Mouse (Mus musculus): ENCODE results near the gene Ppfia1. TPM values are rescaled to one million over a fixed set of nuclear protein-coding genes. Genes with fewer than 3 reads are reported as not detected.

The Ppfia1 gene
- total and polyA plus RNA-seq, 3 experiments, result 29.3 to 46.6 (median 41.3) TPM

DNA sequence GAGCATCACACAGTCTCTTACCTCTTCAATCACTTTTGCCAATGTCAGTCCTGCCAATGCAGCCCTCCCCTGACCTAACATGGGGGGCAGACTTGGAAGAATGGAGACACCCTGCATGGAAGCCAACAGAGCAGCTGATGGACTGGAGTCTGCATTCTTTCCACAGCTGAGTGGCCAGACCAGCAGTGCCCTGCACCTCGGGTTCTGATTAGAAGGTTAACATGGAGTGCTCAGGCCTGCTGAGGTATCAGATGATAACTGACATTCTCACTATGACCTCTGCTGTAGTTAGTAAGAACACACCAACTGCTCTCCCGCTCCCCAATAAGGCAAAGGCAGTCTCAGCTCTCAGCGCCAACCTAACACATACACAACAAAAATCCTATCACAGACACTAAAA is 8.3 kb downstream of the Ppfia1 start:
- H3K36me3 ChIP-seq (replicated peaks in 1 of 2; ENCODE audit: control insufficient read depth in 1 of 2, insufficient read depth in 1 of 2, low read length in 1 of 2), result peaks cover 12 to 56% of the 10 kb centered on the region in 2 experiments
- no peaks in the 10 kb centered on the region for H3K9me3 ChIP-seq (replicated peaks; ENCODE audit: low read length)
- H3K4me3 ChIP-seq (replicated peaks in 1 of 3; ENCODE audit: low read depth in 2 of 3, low read length in 2 of 3, poor library complexity in 1 of 3), result no peak overlapping the region
- H3K27me3 ChIP-seq (replicated peaks), result no peaks in the 10 kb centered on the region
- in situ Hi-C loops (cut with MboI; ENCODE audit: low pct_ligation_motif_present, low pct_unique_long_range_greater_than_20kb, low sequenced_read_pairs), result no loop called here
- TF ChIP-seq ZC3H11A (IDR thresholded peaks at IDR 0.05; ENCODE audit: low read depth, low read length) (no peak), PAX5 (IDR thresholded peaks at IDR 0.05; ENCODE audit: low read length) (no peak), MAZ (IDR thresholded peaks at IDR 0.05; ENCODE audit: low read depth, low read length) (no peak), ELF1 (IDR thresholded peaks at IDR 0.05; ENCODE audit: low read depth, low read length) (no peak), JUND (conservative IDR thresholded peaks at IDR 0.05; ENCODE audit: low read depth, low read length) (no peak), MXI1 (IDR thresholded peaks at IDR 0.05; ENCODE audit: low read depth, low read length) (no peak), JUN (IDR thresholded peaks at IDR 0.05; ENCODE audit: insufficient read depth, low read depth, low read length) (no peak), RAD21 (IDR thresholded peaks at IDR 0.05; ENCODE audit: low read depth, low read length) (no peak), SMC3 (IDR thresholded peaks at IDR 0.05; ENCODE audit: low read depth, low read length) (no peak), ETS1 (conservative IDR thresholded peaks at IDR 0.05; ENCODE audit: low read depth, low read length) (no peak), KAT2A (IDR thresholded peaks at IDR 0.05; ENCODE audit: insufficient replicate concordance, low read length) (no peak), TCF12 (IDR thresholded peaks at IDR 0.05; ENCODE audit: low read depth, low read length) (no peak), EP300 (IDR thresholded peaks at IDR 0.05; ENCODE audit: low read length) (no peak), ZNF384 (IDR thresholded peaks at IDR 0.05; ENCODE audit: low read depth, low read length) (no peak)
- H3K27ac ChIP-seq (ENCODE audit: insufficient read depth, low read depth), result no peak overlapping the region
- H3K9ac ChIP-seq (ENCODE audit: insufficient read depth, low read depth), result no peak overlapping the region
- no peak for DNase-seq (ENCODE audit: extremely low read depth)
- H3K4me1 ChIP-seq (ENCODE audit: control insufficient read depth in 1 of 2, insufficient read depth in 2 of 2), result peaks cover 0 to 5% of the 10 kb centered on the region in 2 experiments; a peak in 1 of 4 replicates
- dilution Hi-C loops (cut with MboI; ENCODE audit: extremely low pct_ligation_motif_present, extremely low pct_unique_long_range_greater_than_20kb, low sequenced_read_pairs), result no loop called here
- no peak overlapping the region for H3K4me2 ChIP-seq (ENCODE audit: insufficient read depth, low read depth, poor library complexity, severe bottlenecking)
- H3K79me2 ChIP-seq (replicated peaks; ENCODE audit: control insufficient read depth, extremely low read depth, insufficient read depth, poor library complexity, severe bottlenecking), result peaks cover 17% of the 10 kb centered on the region

DNA sequence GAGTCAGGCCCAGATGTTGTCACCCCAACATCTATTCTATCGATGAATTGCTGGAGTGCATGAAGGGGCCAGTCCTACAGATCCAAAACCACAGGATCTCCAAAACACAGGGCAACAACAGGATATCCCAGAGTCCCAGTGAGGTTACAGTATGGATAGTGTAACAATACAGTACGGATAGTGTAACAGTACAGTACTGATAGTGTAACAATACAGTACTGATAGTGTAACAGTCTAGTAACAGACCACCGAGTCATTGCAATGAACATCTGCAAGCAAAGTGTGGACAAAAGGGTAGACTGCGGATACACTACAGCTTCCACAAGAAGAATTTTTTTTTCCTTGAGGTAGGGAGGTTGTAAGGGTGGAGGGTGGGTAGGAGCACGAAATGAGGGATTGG is 12.2 kb downstream of the Ppfia1 start:
- Histone ChIP-seq H3K9me3 (replicated peaks; ENCODE audit: low read length) (no peaks in the 10 kb centered on the region), H3K4me3 (replicated peaks in 1 of 3; ENCODE audit: low read depth in 2 of 3, low read length in 2 of 3, poor library complexity in 1 of 3) (no peak overlapping the region), H3K4me2 (ENCODE audit: insufficient read depth, low read depth, poor library complexity, severe bottlenecking) (no peak overlapping the region), H3K4me1 (ENCODE audit: control insufficient read depth in 1 of 2, insufficient read depth in 2 of 2) (peaks cover 0 to 34% of the 10 kb centered on the region in 2 experiments; a peak in 2 of 4 replicates), H3K36me3 (replicated peaks in 1 of 2; ENCODE audit: control insufficient read depth in 1 of 2, insufficient read depth in 1 of 2, low read length in 1 of 2) (peaks cover 6 to 52% of the 10 kb centered on the region in 2 experiments), H3K27ac (ENCODE audit: insufficient read depth, low read depth) (no peak overlapping the region), H3K79me2 (replicated peaks; ENCODE audit: control insufficient read depth, extremely low read depth, insufficient read depth, poor library complexity, severe bottlenecking) (peaks cover 16% of the 10 kb centered on the region), H3K27me3 (replicated peaks) (no peaks in the 10 kb centered on the region), H3K9ac (ENCODE audit: insufficient read depth, low read depth) (no peak overlapping the region)
- no peak for TF ChIP-seq PAX5 (IDR thresholded peaks at IDR 0.05; ENCODE audit: low read length)
- in situ Hi-C loops (cut with MboI; ENCODE audit: low pct_ligation_motif_present, low pct_unique_long_range_greater_than_20kb, low sequenced_read_pairs), result no loop called here
- no peak for DNase-seq (ENCODE audit: extremely low read depth)
- dilution Hi-C loops (cut with MboI; ENCODE audit: extremely low pct_ligation_motif_present, extremely low pct_unique_long_range_greater_than_20kb, low sequenced_read_pairs), result no loop called here

DNA sequence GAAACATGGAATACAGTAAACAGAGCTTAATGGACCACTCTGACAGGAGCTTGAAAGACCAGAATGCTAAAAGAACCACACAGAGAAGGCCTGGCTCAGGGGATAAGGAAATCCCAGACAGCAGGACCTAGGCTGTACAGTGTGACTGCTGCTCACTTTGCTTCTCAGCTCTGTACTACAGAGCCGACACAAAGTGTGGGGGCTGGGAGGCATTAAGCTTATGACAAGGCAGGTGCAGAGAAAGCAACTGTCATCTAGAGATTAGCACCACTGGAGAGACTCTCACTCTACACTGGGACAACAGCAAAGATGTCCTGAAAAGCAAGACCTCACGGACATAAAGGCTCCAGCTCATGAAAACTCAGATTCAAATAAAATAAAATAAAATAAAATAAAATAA is 14.4 kb downstream of the Ppfia1 start:
- Histone ChIP-seq H3K9me3 (replicated peaks; ENCODE audit: low read length) (no peaks in the 10 kb centered on the region), H3K4me1 (ENCODE audit: control insufficient read depth in 1 of 2, insufficient read depth in 2 of 2) (peaks cover 0 to 35% of the 10 kb centered on the region in 2 experiments; a peak in 2 of 4 replicates), H3K27me3 (replicated peaks) (no peaks in the 10 kb centered on the region), H3K9ac (ENCODE audit: insufficient read depth, low read depth) (no peak overlapping the region), H3K36me3 (replicated peaks in 1 of 2; ENCODE audit: control insufficient read depth in 1 of 2, insufficient read depth in 1 of 2, low read length in 1 of 2) (peaks cover 3 to 56% of the 10 kb centered on the region in 2 experiments), H3K4me2 (ENCODE audit: insufficient read depth, low read depth, poor library complexity, severe bottlenecking) (no peak overlapping the region), H3K4me3 (replicated peaks in 1 of 3; ENCODE audit: low read depth in 2 of 3, low read length in 2 of 3, poor library complexity in 1 of 3) (no peak overlapping the region), H3K79me2 (replicated peaks; ENCODE audit: control insufficient read depth, extremely low read depth, insufficient read depth, poor library complexity, severe bottlenecking) (peaks cover 7% of the 10 kb centered on the region), H3K27ac (ENCODE audit: insufficient read depth, low read depth) (no peak overlapping the region)
- no peak for DNase-seq (ENCODE audit: extremely low read depth)
- dilution Hi-C loops (cut with MboI; ENCODE audit: extremely low pct_ligation_motif_present, extremely low pct_unique_long_range_greater_than_20kb, low sequenced_read_pairs) (no loop called here), in situ Hi-C loops (cut with MboI; ENCODE audit: low pct_ligation_motif_present, low pct_unique_long_range_greater_than_20kb, low sequenced_read_pairs) (no loop called here)
- TF ChIP-seq POLR2AphosphoS2 (IDR thresholded peaks at IDR 0.05; ENCODE audit: low read depth, low read length) (no peak), EP300 (IDR thresholded peaks at IDR 0.05; ENCODE audit: low read length) (no peak), GABPA (IDR thresholded peaks at IDR 0.05; ENCODE audit: insufficient replicate concordance, low read depth, low read length) (no peak), MAZ (IDR thresholded peaks at IDR 0.05; ENCODE audit: low read depth, low read length) (no peak), ZMIZ1 (IDR thresholded peaks at IDR 0.05; ENCODE audit: low read depth, low read length) (no peak), TBP (conservative IDR thresholded peaks at IDR 0.05; ENCODE audit: low read depth, low read length) (no peak), JUND (conservative IDR thresholded peaks at IDR 0.05; ENCODE audit: low read depth, low read length) (no peak), ELF1 (IDR thresholded peaks at IDR 0.05; ENCODE audit: low read depth, low read length) (no peak), MEF2A (IDR thresholded peaks at IDR 0.05; ENCODE audit: borderline replicate concordance, low read depth, low read length) (no peak), UBTF (IDR thresholded peaks at IDR 0.05; ENCODE audit: low read depth, low read length) (no peak), BHLHE40 (IDR thresholded peaks at IDR 0.05; ENCODE audit: low read depth, low read length) (no peak), NRF1 (IDR thresholded peaks at IDR 0.05; ENCODE audit: low read depth, low read length) (no peak), NELFE (IDR thresholded peaks at IDR 0.05; ENCODE audit: low read depth, low read length) (no peak), MAFK (IDR thresholded peaks at IDR 0.05; ENCODE audit: insufficient replicate concordance, low read length) (no peak), POLR2A (IDR thresholded peaks at IDR 0.05; ENCODE audit: low read depth, low read length) (no peak), E2F4 (IDR thresholded peaks at IDR 0.05; ENCODE audit: insufficient replicate concordance, low read depth, low read length) (no peak), MXI1 (IDR thresholded peaks at IDR 0.05; ENCODE audit: low read depth, low read length) (no peak)
